Mouse (Mus musculus) liver, adult 2 months (tissue): ENCODE measurements at regions not wholly inside any gene's neighbourhood (a gene's known extent, or its start where the extent isn't known, plus 50 kb on each side); places are given as distances from the start of the nearest gene placed in this dataset.

Experiments used
- CTCF ChIP-seq: fragments of 200-500 bp; IDR thresholded peaks from 2 replicates; pipeline ENCODE4 v1.5.1; 2011; ENCODE audit warnings: low read depth, low read length, control low read depth
- POLR2A ChIP-seq: fragments of 200-500 bp; IDR thresholded peaks from 2 replicates; pipeline ENCODE4 v1.6.1; 2011; ENCODE audit warnings: low read length, control low read depth; ENCODE audit not compliant: insufficient read depth; ENCODE audit errors: extremely low read depth

GRCm38 (mm10) chr11:104065181-104065580, 67.5 kb upstream of the Crhr1 start:
- TF ChIP-seq CTCF, result no peak
- no peak for TF ChIP-seq POLR2A
